Mouse (Mus musculus) lung, adult 2 months (tissue): ENCODE measurements around the gene Ipo4.

Experiments used
- CTCF ChIP-seq: fragments of 200-500 bp; IDR thresholded peaks from 2 replicates; pipeline ENCODE4 v1.5.1; 2011; ENCODE audit warnings: mild to moderate bottlenecking, low read length, control low read depth; ENCODE audit not compliant: insufficient read depth
- POLR2A ChIP-seq: fragments of 200-500 bp; IDR thresholded peaks from 2 replicates; pipeline ENCODE4 v1.6.1; 2011; ENCODE audit warnings: low read depth, mild to moderate bottlenecking, control low read depth, low read length, borderline replicate concordance; ENCODE audit errors: extremely low read depth

DNA sequence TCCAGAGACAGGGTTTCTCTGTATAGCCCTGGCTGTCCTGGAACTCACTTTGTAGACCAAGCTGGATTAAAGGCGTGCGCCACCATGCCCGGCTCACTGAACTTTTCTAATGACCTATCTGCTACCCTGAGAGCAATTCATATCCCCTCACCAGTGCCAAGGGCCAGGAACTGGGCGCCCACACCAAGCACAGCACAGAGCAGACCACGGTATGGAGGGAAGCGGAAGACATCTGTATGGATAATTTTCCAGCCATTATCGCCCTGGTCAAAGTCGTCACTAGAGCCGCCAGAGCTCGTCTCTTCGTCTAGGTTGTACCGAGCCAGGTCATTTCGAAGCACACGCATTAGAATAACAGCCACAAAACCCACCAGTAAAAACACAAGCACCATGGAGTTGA lies 5.1 kb upstream of the Ipo4 start:
- TF ChIP-seq CTCF: no peak
- no peak for TF ChIP-seq POLR2A
